Mouse (Mus musculus) gastrocnemius, postnatal 25 days (tissue): ENCODE measurements around the gene Vgll4. TPM values are rescaled to one million over a fixed set of nuclear protein-coding genes. Genes with fewer than 3 reads are reported as not detected.

Source experiments
- DNase-seq: peaks from one replicate; pipeline ENCODE4 v3.0.0; 2022
- long read RNA-seq, 2 experiments: library from polyadenylated mRNA; stranded (forward); transcript quantifications; one replicate each; pipeline ENCODE4 v2.0.0; 2021
- total RNA-seq, 2 experiments: library from RNA; stranded (reverse); gene quantifications; 1 replicate in 1 of 2; 2 replicates in 1 of 2; pipeline ENCODE4 v1.2.3; 2021

The Vgll4 gene
- 10 to 100 TPM; 13.3 to 13.9 TPM for total RNA-seq
- long read RNA-seq, experiment 1, partial matches to known transcripts = 0 of 4 reads
- long read RNA-seq, experiment 1, other reads (novel, unspliced or antisense) = 3 of 4 reads
- long read RNA-seq, experiment 2, partial matches to known transcripts = 0 of 5 reads
- long read RNA-seq, experiment 2, other reads (novel, unspliced or antisense) = 4 of 5 reads

- peak; percentile 50 for DNase-seq
Observed at GRCm38 (mm10) chr6:114969213-114970120, at the start of gene Vgll4. TSS of gene Vgll4 (minus strand) at chr6:114969994.

DNA sequence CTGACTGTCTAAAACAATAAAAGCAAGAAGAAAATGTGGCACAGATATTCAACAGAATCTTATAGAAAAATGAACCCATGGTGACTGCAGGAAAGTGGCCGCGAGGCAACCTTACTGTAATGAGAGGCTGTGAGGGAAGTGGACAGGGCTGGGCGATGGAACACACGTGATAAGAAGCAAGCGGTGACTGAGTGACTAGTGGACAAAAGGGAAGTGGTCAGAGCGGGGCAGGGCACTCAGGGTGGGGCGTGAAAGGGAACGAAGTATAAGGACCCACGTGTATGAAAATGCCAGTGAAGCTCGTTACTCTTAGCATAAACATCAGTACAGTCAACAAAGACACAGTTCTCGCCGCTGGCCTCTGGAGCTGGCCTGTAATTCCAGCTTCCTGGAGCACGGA, 45.7 kb upstream of the Vgll4 start:
- no peak for DNase-seq

GRCm38 (mm10) chr6:115013574-115013973, 43.8 kb upstream of the Vgll4 start:
- no peak for DNase-seq

GRCm38 (mm10) chr6:115011792-115012191, 42.0 kb upstream of the Vgll4 start:
- no peak for DNase-seq

DNA sequence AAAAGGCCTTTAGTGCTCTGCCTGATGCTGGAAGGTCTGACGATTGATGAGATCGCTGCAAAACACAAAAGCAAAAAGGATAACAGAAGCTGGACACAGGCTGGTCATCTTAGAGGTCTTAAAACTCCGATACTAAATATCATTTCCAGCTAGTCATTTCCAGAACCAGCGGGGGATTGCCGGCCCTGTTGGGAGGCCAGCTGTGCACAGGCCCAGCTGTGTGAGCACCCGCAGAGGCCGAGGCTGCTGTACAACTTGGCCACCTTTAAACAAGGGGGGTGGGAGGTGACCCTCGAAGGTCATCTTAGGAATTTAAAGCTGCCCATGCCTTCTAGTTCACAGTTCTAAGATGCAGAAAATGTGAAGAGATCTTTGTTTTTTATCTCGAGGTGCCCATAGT, 41.0 kb upstream of the Vgll4 start:
- no peak for DNase-seq

- no peak for DNase-seq
Observed at GRCm38 (mm10) chr6:115010304-115010703, 40.5 kb upstream of the Vgll4 start.

DNA sequence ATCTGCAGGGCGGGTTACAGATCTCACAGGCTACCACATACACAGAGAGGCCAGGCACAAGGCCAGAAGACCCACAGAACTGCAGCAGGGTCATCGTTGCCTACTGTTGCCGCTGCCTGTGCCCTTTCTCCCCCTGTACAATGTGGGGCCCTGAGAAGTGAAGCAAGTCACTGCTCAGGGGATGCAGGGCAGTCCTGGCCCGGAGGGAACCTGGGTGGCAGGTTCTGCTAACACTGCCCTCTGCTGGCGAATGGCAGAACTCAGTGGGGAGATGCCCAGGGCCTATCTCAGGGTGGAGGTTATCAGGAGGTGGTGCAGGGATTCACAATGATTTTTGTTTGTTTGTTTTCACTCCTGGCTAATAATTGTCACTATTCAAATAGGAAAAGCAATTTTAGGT, 37.9 kb upstream of the Vgll4 start:
- DNase-seq = peak; percentile 34

- DNase-seq = no peak
Observed at GRCm38 (mm10) chr6:115006948-115007347, 37.2 kb upstream of the Vgll4 start.

DNA sequence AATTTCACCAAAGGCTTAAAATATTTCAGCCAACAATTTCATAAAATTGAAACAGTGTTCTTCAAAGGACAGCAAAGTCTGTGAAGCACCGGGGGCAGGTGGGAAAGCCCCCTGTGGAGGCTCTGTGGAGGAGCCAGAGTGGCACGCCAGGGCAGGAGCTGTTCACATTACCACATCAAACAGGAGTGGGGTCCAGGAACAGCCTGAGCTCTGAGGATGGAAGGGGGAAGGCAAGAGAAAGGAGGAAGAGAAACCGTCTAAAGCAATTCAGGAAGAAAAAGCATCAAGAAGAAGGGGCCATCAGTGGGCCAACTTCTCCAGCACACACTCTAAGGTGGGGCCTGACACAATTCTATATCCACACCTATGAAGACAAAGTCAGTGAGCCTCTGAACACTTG, 36.3 kb upstream of the Vgll4 start:
- no peak for DNase-seq

DNA sequence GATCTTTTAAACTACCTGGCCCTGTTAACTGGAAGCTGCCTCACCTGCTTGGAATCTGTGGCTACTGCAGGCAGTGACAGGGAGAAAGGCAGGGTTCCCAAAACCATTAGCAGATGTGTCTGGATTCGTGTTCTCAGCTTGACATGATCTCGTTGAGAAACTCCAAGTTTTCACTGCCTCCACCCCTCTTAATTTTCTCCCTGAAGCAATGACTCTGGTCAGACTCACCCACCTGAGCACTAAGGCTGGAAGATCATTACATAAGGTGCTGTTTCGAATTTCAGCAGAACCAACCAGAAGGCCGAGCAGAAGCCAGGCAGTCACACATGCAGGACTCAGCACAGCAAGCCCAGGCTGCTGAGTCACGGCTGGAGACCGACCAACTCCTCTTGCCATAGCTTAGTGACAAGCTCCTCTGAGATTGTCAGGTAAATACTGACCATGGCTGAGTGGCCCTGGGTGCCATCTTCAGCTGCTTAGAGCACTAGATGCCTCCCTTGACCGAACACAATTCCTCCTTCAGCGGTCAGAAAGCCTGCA, 35.6 kb upstream of the Vgll4 start:
- DNase-seq = peak; percentile 41

GRCm38 (mm10) chr6:115004636-115005035, 34.8 kb upstream of the Vgll4 start:
- DNase-seq = no peak

DNA sequence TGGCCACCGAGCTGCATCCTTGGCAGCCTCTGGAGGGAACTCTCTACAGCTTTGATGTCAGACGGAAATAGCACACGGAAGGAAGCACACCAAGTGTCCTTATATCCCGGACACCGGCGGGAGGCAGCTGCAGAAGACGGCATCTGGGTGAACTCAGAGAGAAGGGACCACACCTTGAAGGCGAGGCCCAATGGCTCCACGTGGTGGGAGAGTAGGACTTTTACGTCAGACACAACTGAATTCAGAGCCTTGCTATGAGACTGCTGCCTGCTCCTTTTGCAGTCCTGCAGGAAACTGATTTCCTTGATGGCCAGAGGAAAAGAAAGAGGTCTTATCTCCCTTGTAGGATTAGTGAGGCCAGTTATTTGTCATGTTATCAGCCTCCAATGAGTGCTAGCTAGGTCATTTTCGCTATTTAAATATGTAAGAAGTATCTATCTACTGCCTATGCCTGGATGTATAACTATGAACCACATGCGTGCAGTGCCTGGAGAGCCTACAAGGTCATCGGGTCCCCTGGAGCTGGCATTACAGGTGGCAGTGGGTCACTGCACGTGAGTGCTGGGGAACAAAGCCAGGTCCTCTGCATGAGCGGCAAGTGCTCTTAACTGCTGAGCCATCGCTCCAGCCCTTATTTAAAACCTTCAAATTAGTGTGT, 28.7 kb upstream of the Vgll4 start:
- DNase-seq = no peak

DNA sequence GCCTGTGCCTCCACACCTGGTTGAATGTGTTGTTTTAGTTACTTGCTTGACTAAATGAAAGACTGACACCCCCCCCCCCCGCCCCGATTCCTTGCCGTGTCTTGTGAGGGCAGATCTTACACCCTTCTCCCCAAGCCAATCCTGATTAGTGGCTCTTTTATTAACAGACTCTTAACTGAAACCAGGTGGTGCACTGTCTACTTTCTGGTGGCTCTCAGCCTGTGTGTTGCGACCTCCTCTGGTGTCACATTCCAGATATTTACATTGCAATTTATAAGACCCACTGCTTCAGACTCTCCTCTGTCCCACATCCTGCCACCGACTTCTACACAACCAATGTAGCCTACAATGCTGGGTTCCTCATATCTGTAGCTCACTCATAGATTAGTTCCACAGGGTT, 27.7 kb upstream of the Vgll4 start:
- no peak for DNase-seq

DNA sequence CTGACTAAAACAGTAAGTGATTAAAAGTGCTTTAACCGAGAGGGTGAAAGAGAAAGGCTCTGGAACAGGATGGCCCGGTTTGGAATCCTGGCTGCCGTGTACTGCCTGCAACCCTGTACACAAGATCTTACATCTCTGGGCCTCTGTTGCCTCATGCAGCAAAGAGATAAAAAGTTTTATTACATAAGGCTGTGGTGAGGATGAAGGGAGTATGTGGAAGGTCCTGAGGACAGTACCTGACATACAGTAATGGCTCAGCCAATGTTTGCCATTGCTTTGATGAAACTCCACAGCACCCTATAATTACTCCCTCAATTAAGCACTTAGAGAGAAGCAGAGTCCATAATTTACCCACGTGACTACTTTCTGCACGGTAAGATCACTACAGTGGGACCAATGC, 27.1 kb upstream of the Vgll4 start:
- DNase-seq = no peak

DNA sequence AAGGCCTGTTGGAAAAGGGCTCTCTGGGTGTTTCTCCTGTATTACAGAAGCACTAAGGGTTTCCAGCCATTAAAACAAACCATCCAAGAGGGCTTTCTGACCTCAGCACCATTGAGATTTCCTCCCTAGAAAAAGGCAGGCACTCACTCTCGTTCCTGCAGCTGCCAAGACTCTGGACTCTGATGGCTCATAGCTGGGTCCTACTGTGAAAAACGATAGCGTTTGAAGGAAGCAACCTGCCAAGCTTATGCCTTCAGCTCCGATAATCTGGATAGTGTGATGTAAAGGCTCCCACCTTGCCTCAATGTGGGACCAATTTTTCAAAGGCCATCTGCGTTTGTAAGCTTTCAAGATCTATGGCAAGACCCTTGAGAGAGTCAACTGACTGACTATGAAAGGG, 24.3 kb upstream of the Vgll4 start:
- no peak for DNase-seq

GRCm38 (mm10) chr6:114993659-114994058, 23.9 kb upstream of the Vgll4 start:
- DNase-seq = no peak

- no peak for DNase-seq
Observed at GRCm38 (mm10) chr6:114991909-114992308, 22.1 kb upstream of the Vgll4 start.

GRCm38 (mm10) chr6:114988619-114988980, 18.8 kb upstream of the Vgll4 start:
- DNase-seq = no peak

GRCm38 (mm10) chr6:114987966-114988618, 18.3 kb upstream of the Vgll4 start:
- no peak for DNase-seq

GRCm38 (mm10) chr6:114982671-114983070, 12.9 kb upstream of the Vgll4 start:
- DNase-seq = no peak

- DNase-seq = no peak
Observed at GRCm38 (mm10) chr6:114979715-114980114, 9.9 kb upstream of the Vgll4 start.

DNA sequence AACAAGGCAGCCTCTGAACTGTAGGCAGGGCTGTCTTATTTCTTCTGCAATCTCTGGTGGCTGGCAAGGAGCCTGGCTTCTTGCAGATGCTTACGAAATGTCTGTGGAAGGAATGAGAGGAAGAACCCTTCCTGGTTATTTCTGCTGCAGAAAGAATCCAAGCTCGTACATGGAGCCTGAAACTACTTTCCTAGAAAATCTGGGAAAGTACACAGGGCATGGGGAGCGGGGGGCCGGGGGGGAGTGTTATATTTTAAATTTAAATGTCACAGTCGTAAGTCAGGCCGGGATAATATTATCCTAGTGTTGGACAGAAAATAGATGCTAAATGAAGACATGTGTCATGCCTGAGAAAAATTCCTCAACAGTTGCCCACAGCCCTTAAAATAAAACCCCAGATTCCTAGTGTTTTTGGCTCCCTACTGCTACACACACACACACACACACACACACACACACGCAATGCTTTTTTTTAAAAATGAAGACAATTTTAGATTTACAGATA, 7.2 kb upstream of the Vgll4 start:
- peak; percentile 34 for DNase-seq
